Mouse (Mus musculus) myocyte (in vitro differentiated cells): Measurements from ENCODE around the gene Ndst4. TPM values are rescaled to one million over a fixed set of nuclear protein-coding genes. Genes with fewer than 3 reads are reported as not detected.

Experiments used
- H3K27me3 ChIP-seq: one replicate; pipeline ENCODE4 v1.6.1; 2011; ENCODE audit not compliant: control insufficient read depth, insufficient read depth, insufficient read length
- H3K36me3 ChIP-seq: one replicate; pipeline ENCODE4 v1.6.1; 2011; ENCODE audit not compliant: control insufficient read depth, insufficient read depth
- H3K4me2 ChIP-seq: one replicate; pipeline ENCODE4 v1.6.1; 2011; ENCODE audit warnings: low read depth, control low read depth
- H3K4me3 ChIP-seq: one replicate; pipeline ENCODE4 v1.5.1; 2011; ENCODE audit warnings: mild to moderate bottlenecking, control low read depth, moderate library complexity
- H3K79me2 ChIP-seq: one replicate; pipeline ENCODE4 v1.6.1; 2011; ENCODE audit not compliant: control insufficient read depth, insufficient read depth
- H3ac ChIP-seq: one replicate; pipeline ENCODE4 v1.6.1; 2011; ENCODE audit not compliant: control insufficient read depth, insufficient read length
- CEBPB ChIP-seq: IDR thresholded peaks from 2 replicates; pipeline ENCODE4 v1.6.1; 2011; ENCODE audit warnings: mild to moderate bottlenecking, moderate library complexity; ENCODE audit not compliant: poor library complexity, insufficient read depth, severe bottlenecking
- E2F4 ChIP-seq: IDR thresholded peaks from one replicate; pipeline ENCODE4 v1.6.1; 2011; ENCODE audit warnings: mild to moderate bottlenecking, control low read depth, moderate library complexity; ENCODE audit not compliant: insufficient read depth
- MAX ChIP-seq: IDR thresholded peaks from one replicate; pipeline ENCODE4 v1.6.1; 2011; ENCODE audit warnings: low read depth, mild to moderate bottlenecking, control low read depth
- MYOD1 ChIP-seq, 3 experiments: IDR thresholded peaks; one replicate each; pipeline ENCODE4 v1.6.1; 2011; ENCODE audit warnings: control low read depth in 2 of 3, low read depth in 2 of 3, mild to moderate bottlenecking in 2 of 3, moderate library complexity in 1 of 3; ENCODE audit not compliant: insufficient read length in 2 of 3, control insufficient read depth in 1 of 3
- MYOG ChIP-seq, 3 experiments: IDR thresholded peaks; one replicate each; pipeline ENCODE4 v1.6.1; 2011; ENCODE audit warnings: control low read depth in 2 of 3, low read depth in 2 of 3, mild to moderate bottlenecking in 2 of 3; ENCODE audit not compliant: insufficient read length in 2 of 3, control insufficient read depth in 1 of 3, insufficient read depth in 1 of 3
- POLR2A ChIP-seq: IDR thresholded peaks from one replicate; pipeline ENCODE4 v1.6.1; 2011; ENCODE audit warnings: low read depth, mild to moderate bottlenecking, control low read depth, moderate library complexity; ENCODE audit not compliant: insufficient read length
- POLR2AphosphoS2 ChIP-seq: IDR thresholded peaks from one replicate; pipeline ENCODE4 v1.6.1; 2011; ENCODE audit warnings: low read depth, control low read depth; ENCODE audit not compliant: insufficient read length
- REST ChIP-seq: IDR thresholded peaks from one replicate; pipeline ENCODE4 v1.6.1; 2011; ENCODE audit warnings: mild to moderate bottlenecking, control low read depth, moderate library complexity; ENCODE audit not compliant: insufficient read depth, insufficient read length
- SRF ChIP-seq: IDR thresholded peaks from one replicate; pipeline ENCODE4 v1.6.1; 2011; ENCODE audit warnings: low read depth; ENCODE audit not compliant: control insufficient read depth, insufficient read length
- TCF12 ChIP-seq: IDR thresholded peaks from one replicate; pipeline ENCODE4 v1.6.1; 2011; ENCODE audit warnings: mild to moderate bottlenecking, control low read depth; ENCODE audit not compliant: poor library complexity, insufficient read depth, severe bottlenecking
- TCF3 ChIP-seq: IDR thresholded peaks from one replicate; pipeline ENCODE4 v1.6.1; 2011; ENCODE audit warnings: low read depth, control low read depth; ENCODE audit not compliant: insufficient read length
- USF1 ChIP-seq: IDR thresholded peaks from one replicate; pipeline ENCODE4 v1.6.1; 2011; ENCODE audit warnings: low read depth, mild to moderate bottlenecking, control low read depth, moderate library complexity
- polyA plus RNA-seq: library from polyadenylated mRNA; unstranded; fragments of >200 nt; fragmentation: generic; extraction: Trizol; gene quantifications from one replicate; pipeline ENCODE4 v1.2.1, GENCODE M21; 2012; ENCODE audit warnings: missing spikeins

The Ndst4 gene
- polyA plus RNA-seq, 1 experiment, result 0.53 TPM

GRCm38 (mm10) chr3:125510102-125510501 lies 106.2 kb downstream of the Ndst4 start:
- no peak for TF ChIP-seq E2F4
- TF ChIP-seq SRF, result no peak
- no peak for TF ChIP-seq MYOG (IDR thresholded peaks at IDR 0.05; ENCODE audit: control insufficient read depth in 1 of 3, insufficient read depth in 1 of 3, insufficient read length in 2 of 3, low read depth in 2 of 3)
- TF ChIP-seq TCF3, result no peak
- no peak for TF ChIP-seq TCF12
- no peak for TF ChIP-seq REST

GRCm38 (mm10) chr3:125533371-125533770 lies 129.5 kb downstream of the Ndst4 start:
- TF ChIP-seq POLR2AphosphoS2 (no peak), MYOD1 (IDR thresholded peaks at IDR 0.05; ENCODE audit: control insufficient read depth in 1 of 3, insufficient read length in 2 of 3, low read depth in 2 of 3) (no peak)
- no peaks in the 10 kb centered on the region for H3K79me2 ChIP-seq
- H3K27me3 ChIP-seq, result no peaks in the 10 kb centered on the region
- H3K4me2 ChIP-seq, result no peak overlapping the region
- H3K4me3 ChIP-seq, result no peak overlapping the region
- no peak overlapping the region for H3ac ChIP-seq
- no peaks in the 10 kb centered on the region for H3K36me3 ChIP-seq

More at GRCm38 (mm10) chr3:125510102-125510501, 106.2 kb downstream of the Ndst4 start:
- H3K4me3 ChIP-seq, result no peak overlapping the region
- H3K36me3 ChIP-seq, result no peaks in the 10 kb centered on the region
- no peak overlapping the region for H3K4me2 ChIP-seq
- H3K79me2 ChIP-seq, result no peaks in the 10 kb centered on the region
- H3K27me3 ChIP-seq, result no peaks in the 10 kb centered on the region
- H3ac ChIP-seq, result no peak overlapping the region

GRCm38 (mm10) chr3:125570602-125571001 lies 166.7 kb downstream of the Ndst4 start:
- Histone ChIP-seq H3K27me3 (no peaks in the 10 kb centered on the region), H3K79me2 (no peaks in the 10 kb centered on the region), H3ac (no peak overlapping the region), H3K36me3 (no peaks in the 10 kb centered on the region), H3K4me3 (no peak overlapping the region), H3K4me2 (peak overlapping the region; percentile 19)
- peak; percentile 44; the same call in 1 of the 2 replicates for TF ChIP-seq CEBPB
- TF ChIP-seq MYOG (IDR thresholded peaks at IDR 0.05; ENCODE audit: control insufficient read depth in 1 of 3, insufficient read depth in 1 of 3, insufficient read length in 2 of 3, low read depth in 2 of 3), result no peak
- peak; percentile 51 for TF ChIP-seq USF1

GRCm38 (mm10) chr3:125632233-125632632 lies 228.4 kb downstream of the Ndst4 start:
- Histone ChIP-seq H3K79me2 (no peaks in the 10 kb centered on the region), H3K36me3 (no peaks in the 10 kb centered on the region), H3K27me3 (no peaks in the 10 kb centered on the region), H3K4me3 (no peak overlapping the region), H3K4me2 (no peak overlapping the region), H3ac (no peak overlapping the region)
- no peak for TF ChIP-seq POLR2A
- no peak for TF ChIP-seq MAX
- no peak for TF ChIP-seq CEBPB
- TF ChIP-seq MYOD1 (IDR thresholded peaks at IDR 0.05; ENCODE audit: control insufficient read depth in 1 of 3, insufficient read length in 2 of 3, low read depth in 2 of 3), result no peak
- TF ChIP-seq USF1, result no peak
- TF ChIP-seq TCF12, result no peak
- no peak for TF ChIP-seq E2F4
- TF ChIP-seq POLR2AphosphoS2, result no peak
- TF ChIP-seq TCF3, result no peak

- Histone ChIP-seq H3K79me2 (no peaks in the 10 kb centered on the region), H3ac (no peak overlapping the region), H3K4me3 (no peak overlapping the region), H3K27me3 (no peaks in the 10 kb centered on the region), H3K4me2 (no peak overlapping the region), H3K36me3 (no peaks in the 10 kb centered on the region)
- no peak for TF ChIP-seq MYOD1 (IDR thresholded peaks at IDR 0.05; ENCODE audit: control insufficient read depth in 1 of 3, insufficient read length in 2 of 3, low read depth in 2 of 3)
- no peak for TF ChIP-seq E2F4
- no peak for TF ChIP-seq CEBPB
- TF ChIP-seq SRF, result no peak
- no peak for TF ChIP-seq TCF3
- no peak for TF ChIP-seq POLR2AphosphoS2
- TF ChIP-seq MYOG (IDR thresholded peaks at IDR 0.05; ENCODE audit: control insufficient read depth in 1 of 3, insufficient read depth in 1 of 3, insufficient read length in 2 of 3, low read depth in 2 of 3), result no peak
- no peak for TF ChIP-seq TCF12
- TF ChIP-seq REST, result no peak
- no peak for TF ChIP-seq POLR2A
These were observed 251.2 kb downstream of the Ndst4 start for GRCm38 (mm10) chr3:125655009-125655635.
